Mouse (Mus musculus) frontal cortex, postnatal 36 days (tissue): ENCODE measurements at regions not wholly inside any gene's neighbourhood (a gene's known extent, or its start where the extent isn't known, plus 50 kb on each side); places are given as distances from the start of the nearest gene placed in this dataset.

Experiments used
- DNase-seq, 2 experiments: peaks; one replicate each; pipeline ENCODE4 v3.0.0; 2022; ENCODE audit warnings: low spot score in 2 of 2

- no peak for DNase-seq
Measured at GRCm38 (mm10) chr5:28563401-28563800, 96.3 kb upstream of the Shh start.

DNA sequence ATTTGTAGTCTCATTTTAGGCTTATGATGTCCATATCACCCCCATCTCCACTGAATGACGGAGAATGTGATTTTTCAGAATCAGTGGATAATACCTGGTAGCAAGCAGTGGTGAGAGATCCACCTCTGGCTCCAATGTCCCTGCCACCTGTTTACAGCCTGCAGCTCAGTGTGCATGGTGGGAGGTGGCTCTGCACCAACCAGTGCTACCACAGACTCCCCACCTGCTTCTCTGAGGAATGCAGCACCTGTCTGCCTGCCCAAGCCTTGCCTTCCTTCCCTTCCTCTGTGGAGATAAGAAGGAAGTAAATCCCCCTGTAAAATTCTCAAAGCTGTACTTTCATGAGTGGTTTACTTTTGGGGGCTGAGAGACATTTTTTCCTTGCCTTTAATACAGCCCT is 95.9 kb upstream of the Shh start:
- DNase-seq, result no peak

GRCm38 (mm10) chr5:28553543-28553942 is 86.5 kb upstream of the Shh start:
- DNase-seq, result no peak

GRCm38 (mm10) chr5:28530202-28530855 is 63.3 kb upstream of the Shh start:
- no peak for DNase-seq

DNA sequence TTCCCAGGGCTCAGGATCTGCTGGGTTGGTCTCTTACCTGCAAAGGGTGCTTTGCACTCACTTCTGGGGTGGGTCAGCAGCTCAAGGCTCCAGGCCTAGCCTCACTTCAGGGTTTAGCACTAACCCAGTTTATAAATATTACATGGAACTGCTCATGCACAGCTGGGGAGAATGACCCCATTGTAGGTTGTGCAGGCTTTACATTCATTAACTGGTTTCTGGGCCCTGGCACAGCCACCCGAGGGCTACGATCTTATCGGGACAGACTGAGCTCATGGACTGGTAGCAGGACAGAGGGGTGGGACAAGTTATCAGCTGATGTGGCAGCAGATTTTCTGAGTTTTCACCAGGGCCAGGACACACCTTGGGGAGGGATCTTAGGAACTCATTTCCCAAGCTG is 59.4 kb upstream of the Shh start:
- DNase-seq, result no peak

DNA sequence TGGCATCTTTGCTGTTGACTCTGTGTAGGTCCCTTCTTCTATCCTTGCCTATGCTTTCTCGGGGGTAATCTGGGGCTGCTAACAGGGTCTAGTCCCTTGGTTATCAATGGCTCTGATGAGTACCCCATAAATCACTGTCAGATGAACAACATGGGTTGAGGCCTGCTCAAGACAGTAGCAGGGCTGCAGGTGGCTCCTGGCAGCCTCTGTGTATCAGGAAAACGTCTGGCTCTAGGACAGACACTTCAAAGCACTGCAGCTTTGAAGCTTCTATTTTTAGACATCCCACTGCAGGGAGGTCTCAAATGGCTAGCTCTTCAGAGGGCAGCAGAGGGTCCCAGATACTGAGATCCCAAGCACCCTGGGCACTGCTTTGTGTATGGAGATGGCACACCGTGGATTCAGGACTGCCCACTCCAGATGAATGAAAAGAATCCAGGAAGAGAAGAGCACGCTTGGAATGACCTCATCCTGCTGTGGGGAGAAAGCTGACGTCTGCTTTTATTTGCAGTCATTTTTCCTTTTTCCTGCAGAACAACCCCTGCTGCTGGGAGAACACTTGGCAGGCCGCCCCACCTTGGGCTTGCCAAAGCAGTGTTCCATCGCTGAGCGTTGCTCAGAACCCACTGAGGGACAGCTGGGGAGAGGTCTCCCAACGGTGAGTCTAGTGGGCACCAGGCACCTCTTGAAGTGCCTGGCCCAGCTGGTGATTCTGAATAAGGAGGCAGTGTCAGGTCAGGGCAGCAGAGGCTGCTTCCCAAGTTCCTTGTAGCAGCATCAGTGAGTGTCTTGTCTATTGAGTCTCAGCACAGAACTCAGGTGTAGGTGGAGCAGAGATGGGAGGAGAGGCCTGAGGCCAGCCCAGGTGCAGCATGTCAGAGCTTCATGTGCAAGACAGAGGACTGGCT is 54.0 kb upstream of the Shh start:
- peak; percentile 54 to 65 for DNase-seq

DNA sequence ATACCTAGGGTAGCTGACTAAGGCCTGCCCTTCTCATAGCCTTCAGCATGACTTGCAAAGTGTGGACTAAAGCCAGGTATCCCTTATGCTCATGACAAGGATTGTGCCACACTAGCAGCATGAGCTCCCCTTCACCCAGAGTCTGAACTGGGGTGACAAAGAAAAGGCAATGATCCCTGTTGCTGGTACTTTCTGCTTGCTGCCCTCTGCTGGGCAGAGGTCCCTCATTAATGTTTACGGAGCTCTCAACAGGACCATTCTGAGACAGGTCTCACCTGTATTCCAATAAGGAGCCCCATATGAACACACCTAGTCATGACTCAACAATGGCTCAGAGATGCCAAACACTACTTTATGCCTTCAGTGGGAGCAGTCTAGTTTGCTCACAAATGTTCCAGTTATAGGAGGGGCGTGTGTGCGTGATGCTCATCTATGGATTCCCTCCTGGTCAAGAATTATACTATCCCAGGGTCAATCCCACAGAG is 52.0 kb upstream of the Shh start:
- DNase-seq, result no peak
